Mouse (Mus musculus): ENCODE measurements around the gene Atcay.
"Not testable (repeated sequence)": the region's sequence is repeated elsewhere in the genome, so short reads cannot be mapped to it uniquely, and the experiment has no call there.

Atcay gene

DNA sequence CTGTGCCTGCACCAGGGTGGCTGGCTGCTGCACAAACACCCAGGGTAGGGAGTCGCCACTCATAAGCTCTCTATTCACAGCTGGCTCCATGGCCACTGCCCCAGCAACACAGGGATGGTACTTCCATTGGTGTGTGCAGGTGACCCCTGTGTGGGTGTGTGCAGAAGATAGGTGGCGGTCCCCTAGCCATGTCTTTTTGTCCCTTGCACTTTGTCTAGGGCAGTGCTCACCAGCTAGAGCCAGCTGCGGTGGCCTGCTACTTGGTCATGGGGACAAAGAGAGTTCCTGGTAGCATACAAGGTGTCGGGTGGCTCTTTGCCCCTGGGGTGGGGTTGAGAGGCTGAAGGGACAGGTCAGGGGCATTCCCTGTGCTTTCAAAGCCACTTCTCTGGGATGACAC lies 13.5 kb upstream of the Atcay start:
- in situ Hi-C loops (cut with MboI; ENCODE audit: low sequenced_read_pairs): no loop called here

DNA sequence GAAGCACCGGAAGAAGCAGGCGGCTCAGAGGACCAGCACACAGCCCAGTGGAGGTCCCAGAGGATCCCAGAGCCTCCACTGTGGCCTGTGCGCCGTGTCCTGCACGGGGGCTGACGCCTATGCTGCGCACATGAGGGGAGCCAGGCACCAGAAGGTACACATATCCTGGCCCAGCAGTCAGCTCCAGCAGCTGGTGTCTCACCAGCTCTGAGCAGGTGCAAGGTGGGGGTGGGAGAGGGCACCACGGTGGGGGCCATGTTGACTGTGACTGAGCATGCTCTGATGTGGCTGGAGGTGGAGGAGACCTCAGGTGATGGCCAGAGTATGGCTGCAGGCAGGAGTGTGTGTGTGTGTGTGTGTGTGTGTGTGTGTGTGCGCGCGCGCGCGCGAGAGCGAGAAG lies 11.4 kb upstream of the Atcay start:
- in situ Hi-C loops (cut with MboI; ENCODE audit: low sequenced_read_pairs): no loop called here

DNA sequence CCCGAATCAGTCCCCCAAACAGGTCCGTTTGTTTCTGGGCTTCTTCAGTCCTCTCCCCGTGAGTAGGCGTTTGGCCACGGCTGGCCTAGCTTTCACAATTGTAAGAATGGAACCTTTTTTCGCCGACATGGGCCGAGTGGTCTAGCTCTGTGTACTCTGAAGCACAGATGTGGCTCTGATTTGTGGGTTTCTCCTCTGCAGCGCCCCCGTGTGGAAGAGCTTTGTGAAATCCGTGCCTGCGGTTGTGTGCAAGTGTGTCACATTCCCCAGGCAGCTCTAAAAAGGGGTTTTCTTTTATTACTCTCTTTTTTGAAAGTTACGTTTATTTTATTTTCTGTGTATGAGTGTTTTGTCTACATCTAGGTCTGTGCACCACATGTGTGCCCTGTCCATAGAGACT lies 10.2 kb upstream of the Atcay start:
- in situ Hi-C loops (cut with MboI; ENCODE audit: low sequenced_read_pairs): no loop called here

DNA sequence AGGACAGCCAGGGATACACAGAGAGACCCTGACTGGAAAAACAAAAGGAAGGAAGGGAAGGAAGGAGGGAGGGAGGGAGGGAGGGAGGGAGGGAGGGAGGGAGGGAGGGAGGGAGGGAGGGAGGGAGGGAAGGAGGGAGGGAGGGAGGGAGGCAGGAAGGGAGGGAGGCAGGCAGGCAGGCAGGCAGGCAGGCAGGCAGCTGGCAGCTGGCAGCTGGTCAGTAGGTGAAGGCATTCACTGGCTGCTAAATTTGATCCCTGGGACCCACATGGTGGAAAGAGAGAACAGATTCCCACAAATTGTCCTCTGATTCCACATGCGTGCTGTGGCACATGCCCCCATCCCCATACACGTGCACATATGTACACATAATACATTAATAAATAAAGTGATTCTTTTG lies 8.0 kb upstream of the Atcay start:
- in situ Hi-C loops (cut with MboI; ENCODE audit: low sequenced_read_pairs): no loop called here

DNA sequence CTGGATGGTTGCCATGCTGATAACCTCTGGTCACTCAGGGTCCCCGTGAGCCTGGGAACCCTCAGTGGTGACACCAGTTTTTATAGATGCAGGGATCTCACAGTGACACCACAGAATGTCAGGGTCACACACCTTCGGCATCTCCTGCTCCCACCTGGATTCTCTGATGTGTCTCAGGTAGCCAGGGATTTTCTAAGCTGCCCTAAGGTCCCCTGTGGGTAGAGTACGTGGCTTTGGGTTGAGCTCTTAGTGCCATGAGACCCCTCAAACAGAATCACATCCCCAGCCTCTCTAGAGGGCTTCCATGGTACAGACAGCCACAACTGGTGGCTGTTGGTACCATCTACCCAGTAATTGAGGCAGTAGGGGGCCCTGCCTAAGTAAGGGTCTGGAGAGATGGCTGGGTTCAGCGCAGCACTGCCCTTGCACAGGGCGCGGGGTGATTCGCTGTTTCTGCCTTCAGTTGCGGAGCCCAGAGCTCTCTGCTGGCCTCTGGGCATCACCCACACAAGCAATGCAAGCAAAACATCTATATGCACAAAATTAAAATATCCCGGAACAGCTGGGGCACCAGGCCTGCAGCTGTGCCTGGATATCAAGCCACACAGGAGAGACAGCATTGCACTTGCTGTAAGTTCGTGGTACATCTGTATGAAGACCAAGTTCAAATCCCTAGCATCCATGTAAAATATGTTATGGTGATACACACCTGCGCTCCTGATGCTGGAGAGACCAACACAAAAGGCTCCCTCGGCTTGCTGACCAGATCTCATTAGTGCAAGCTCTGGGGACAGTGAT lies 6.0 kb upstream of the Atcay start:
- in situ Hi-C loops (cut with MboI; ENCODE audit: low sequenced_read_pairs): no loop called here

DNA sequence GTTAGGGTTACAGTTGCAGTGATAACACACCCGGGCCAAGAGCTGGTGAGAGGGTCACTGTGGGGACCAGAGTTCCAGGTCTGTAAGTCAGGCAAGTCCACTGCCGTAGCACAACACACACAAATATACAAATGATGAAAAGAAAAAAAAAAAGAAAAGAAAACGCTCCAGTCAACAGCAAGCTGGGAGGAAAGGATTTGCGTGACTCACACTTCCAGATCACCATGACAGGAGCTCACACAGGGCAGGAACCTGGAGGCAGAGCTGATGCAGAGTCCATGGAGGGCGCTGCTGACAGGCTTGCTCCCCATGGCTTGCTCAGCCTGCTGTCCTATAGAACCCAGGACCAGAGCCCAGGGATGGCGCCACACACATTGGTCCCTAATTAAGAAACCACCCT lies 3.6 kb upstream of the Atcay start:
- in situ Hi-C loops (cut with MboI; ENCODE audit: low sequenced_read_pairs): no loop called here

DNA sequence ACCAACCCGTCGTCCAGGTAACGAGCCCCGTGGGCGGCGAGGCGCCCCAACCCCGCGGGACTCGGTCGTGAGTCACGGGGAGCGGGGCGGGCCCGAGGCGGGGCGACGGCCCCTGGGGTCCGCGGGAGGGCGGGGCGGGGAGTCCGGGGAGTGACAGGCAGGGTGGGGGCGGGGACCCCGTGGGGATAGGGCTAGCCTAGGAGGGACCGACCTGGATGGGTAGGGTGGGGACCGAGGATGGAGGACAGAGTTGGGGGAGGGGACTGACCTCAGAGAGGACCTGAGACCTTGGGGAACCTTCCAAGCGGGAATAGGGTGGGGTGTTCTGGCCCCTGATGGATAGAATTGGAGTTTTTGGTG lies 2.6 kb upstream of the Atcay start:
- in situ Hi-C loops (cut with MboI; ENCODE audit: low sequenced_read_pairs): no loop called here

DNA sequence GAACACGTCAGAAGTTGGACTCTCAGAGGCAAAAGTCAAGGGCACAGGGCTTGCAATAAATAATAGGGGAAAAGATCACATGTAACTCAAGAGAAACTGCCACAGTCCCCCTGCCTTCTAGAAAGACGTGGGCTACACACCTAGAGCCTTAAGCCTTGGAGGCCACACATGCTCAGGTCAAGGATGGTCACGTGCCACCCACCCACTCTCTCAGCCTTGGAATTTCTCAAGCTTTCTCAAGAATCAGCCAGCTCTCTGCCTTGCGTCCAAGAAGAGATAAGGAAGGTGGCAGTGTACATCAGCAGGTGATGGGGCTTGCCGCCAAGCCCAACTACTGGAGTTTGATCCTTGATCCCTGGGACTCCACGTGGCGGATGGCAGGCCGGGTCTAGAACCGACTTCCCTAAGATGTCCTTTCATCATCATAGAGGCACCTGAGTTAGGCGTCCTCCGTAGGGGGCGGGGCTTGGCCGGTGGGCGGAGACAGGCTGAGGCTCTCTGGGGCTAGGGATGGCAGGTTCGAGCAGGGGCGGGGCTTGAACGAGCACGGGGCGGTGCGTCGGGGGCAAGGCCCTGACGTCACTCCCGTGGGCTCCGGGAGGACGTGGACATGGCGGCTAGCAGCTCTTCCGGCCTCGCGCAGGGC lies 2.1 kb upstream of the Atcay start, which contains the start of gene Zfr2:
Gene Zfr2 (plus strand): TSS at position 576 of the 646 bp plus-strand sequence.
- in situ Hi-C loops (cut with MboI; ENCODE audit: low sequenced_read_pairs): no loop called here

DNA sequence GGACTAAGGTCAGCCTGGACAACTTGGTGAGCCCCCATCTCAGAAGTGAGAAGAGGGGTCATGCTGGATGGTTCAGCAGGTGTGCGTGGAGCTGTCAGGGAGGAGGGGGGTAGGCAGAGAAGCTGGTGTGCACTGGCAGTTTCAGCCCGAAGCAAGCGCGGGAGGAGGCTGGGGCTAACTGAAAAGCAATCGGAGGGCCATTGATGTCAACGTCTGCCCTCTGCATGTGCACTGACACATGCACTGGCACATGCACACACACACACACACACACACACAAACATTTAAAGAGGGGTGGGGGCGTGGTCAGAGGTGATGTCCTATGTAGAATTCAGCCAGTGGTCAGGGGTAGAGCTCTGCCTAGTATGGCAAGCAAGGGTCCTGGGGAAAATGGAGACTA lies 803 bp upstream of the Atcay start:
- in situ Hi-C loops (cut with MboI; ENCODE audit: low sequenced_read_pairs): no loop called here

DNA sequence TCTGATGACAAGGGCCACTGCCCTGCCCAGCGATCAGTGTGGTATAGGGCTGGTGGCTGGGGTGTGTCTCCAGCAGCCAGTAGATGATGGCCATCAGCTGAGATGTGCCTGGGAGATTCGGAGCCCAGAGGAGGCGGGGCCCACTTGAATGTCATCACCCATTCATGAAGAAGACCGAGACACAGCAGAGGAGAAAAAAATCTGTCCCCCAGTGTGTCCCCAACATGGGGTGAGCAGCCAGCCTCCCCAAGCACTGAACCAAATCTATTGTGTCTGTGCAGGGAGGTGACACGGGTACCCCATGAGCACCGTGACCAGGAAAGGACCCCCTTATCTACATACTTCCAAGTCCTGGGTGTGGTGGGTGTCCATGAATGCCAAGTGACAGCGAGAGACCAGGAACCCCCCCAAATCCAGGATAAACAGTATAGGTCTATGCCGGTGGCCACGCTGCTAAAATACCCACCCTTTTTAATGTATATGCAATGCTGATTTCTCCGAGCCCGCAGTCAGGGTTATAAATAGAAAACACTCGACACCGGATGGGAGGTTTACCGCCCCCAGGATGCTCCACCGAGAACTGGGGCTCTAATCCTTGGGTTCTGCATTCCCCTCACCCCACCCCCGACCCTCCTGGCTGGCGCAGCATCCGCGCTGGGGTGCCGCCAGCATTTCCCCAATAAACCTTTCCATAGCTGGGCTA lies 747 bp downstream of the Atcay start:
- in situ Hi-C loops (cut with MboI; ENCODE audit: low sequenced_read_pairs): no loop called here

DNA sequence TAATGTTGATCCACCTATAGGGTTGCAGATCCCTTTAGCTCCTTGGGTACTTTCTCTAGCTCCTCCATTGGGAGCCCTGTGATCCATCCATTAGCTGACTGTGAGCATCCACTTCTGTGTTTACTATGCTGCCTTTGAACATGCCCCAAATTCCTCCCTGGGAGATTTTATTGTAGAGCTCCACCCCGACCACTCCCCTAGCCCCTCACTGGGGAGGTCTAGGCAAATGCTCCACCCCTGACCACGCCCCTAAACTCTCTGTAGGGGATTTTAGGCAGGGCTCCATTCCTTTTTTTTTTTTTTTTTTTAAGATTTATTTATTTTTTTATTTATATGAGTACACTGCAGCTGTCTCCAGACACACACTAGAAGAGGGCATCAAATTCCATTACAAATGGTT lies 6.9 kb downstream of the Atcay start:
- in situ Hi-C loops (cut with MboI; ENCODE audit: low sequenced_read_pairs): not testable (repeated sequence)

DNA sequence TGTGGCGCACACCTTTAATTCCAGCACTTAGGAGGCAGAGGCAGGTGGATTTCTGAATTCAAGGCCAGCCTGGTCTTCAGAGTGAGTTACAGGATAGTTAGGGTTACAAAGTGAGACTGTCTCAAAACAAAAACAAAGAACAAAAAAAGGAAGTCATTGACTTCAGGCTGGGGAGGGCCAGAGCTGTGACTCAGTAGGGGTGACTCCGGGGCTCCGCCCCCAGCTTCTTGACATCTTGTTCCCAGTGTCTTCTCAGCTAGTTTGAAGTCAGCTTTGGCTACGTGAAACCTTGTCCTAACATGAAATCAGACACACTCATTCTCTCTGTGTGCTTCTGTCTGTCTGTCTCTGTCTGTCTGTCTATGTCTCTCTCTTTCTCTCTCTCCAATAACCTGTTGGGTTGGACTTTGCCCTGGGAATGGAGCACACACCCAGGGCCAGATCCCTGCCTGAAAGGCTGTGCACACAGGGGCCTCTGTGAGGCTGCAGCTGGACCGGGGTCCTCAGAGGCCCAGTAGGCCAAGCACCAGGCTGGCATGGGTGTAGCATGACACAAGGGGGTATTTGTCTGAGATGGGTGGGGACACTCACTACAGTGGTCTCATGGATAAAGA lies 9.1 kb downstream of the Atcay start:
- in situ Hi-C loops (cut with MboI; ENCODE audit: low sequenced_read_pairs): no loop called here

DNA sequence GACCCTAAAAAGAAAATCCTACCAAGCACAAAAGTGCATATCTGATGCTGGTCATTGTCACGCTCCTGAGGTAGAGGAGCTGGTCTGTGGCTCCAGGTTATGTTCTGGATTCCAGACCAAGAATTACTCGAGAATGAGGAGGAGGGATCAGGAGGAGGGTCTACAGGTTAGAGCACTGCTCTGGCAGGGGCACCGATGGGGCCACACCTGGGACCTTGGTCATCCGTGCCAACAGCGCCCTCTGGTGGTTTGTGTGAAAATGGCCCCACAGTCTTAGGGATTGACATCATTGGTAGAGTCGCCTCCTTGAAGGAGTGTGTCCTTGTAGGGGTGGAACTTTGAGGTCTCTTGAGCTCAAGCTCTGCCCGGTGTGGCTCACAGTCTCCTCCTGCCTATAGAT lies 12.7 kb downstream of the Atcay start:
- in situ Hi-C loops (cut with MboI; ENCODE audit: low sequenced_read_pairs): no loop called here

DNA sequence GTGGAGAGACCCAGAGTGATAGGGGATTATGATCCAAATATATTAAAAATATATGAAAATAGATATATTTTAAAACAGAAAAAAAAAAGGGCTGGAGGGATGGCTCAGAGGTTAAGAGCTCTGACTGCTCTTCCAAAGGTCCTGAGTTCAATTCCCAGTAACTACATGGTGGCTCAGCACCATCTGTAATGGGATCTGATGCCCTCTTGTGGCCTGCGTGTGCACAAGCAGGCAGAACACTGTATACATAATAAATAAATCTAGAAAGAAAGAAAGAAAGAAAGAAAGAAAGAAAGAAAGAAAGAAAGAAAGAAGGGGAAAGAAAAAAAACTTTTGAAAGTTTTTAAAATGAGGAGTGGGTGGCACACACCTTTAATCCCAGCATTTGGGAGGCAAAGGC lies 13.4 kb downstream of the Atcay start:
- in situ Hi-C loops (cut with MboI; ENCODE audit: low sequenced_read_pairs): not testable (repeated sequence)

DNA sequence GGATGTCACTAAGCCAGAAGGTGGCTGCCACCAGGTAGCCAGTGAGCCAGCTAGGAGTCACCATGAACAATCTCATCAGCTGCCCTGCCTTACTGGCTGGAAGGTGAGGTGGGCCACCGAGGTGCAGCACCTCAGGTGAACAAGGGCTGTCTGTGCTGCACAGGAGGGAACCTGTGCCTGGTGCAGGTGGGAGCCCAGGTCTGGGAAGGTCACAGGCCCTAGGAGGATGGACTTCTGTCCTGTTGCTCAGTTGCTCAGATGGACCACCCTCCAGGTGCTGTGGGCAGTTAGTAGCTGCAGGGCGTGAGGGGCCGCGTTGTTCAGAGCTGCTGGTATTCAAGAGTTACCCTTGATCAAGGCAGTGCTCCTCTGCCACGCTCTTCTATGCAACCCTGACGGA lies 13.8 kb downstream of the Atcay start:
- in situ Hi-C loops (cut with MboI; ENCODE audit: low sequenced_read_pairs): no loop called here

DNA sequence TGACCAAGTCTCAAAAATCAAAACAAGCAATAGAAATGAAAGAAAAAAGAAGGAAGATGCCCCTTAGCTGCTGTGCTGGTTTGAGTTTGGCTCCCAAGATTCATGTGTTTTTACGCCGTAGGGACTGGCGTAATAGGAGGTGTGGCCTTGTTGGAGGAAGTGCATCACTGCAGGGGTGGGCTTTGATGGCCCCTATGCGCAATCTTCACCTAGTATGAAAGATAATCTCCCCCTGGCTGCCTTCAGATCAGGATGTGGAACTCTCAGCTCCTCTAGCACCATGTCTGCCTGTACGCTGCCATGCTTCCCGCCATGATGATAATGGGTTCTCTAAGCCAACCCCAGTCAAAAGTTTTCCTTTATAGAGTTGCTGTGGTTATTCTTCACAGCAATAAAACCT lies 14.4 kb downstream of the Atcay start:
- in situ Hi-C loops (cut with MboI; ENCODE audit: low sequenced_read_pairs): no loop called here

DNA sequence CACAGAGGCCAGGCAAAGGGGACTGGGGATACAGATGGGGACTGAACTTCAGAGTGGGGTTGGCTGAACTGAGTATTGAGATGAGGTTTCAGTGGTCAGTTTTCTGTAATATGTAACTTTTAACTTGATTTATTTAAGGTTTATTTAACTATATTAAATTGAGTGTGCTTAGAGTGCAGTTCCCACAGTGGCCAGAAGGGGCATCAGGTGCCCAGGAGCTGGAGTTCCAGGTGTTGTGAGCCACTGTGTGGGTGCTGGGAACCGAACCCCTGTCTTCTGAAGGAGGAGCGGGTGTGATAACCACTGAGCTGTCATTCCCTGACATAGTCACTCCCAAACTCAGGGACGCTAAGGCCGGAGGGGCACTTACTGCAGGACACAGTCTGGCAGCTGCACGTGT lies 20.5 kb downstream of the Atcay start:
- in situ Hi-C loops (cut with MboI; ENCODE audit: low sequenced_read_pairs): no loop called here

DNA sequence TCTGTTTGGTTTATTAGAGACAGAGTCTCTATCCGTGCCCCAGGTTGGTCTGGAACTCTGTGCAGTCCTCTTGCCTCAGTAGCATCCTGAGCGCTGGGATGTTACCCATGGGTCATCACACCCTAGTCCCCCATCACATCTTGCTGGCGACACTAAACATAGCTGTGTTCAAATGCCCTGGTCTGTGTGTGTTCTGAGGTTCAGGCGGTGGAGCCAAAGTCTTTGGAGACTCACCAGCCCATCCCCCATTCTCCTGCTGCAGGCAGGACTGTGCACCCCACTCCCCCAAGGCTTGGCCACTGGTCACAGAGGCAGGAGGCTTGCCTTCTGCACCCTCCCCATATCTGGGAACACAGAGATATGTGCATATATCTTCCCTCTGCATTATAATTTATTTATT lies 26.5 kb downstream of the Atcay start:
- in situ Hi-C loops (cut with MboI; ENCODE audit: low sequenced_read_pairs): no loop called here

DNA sequence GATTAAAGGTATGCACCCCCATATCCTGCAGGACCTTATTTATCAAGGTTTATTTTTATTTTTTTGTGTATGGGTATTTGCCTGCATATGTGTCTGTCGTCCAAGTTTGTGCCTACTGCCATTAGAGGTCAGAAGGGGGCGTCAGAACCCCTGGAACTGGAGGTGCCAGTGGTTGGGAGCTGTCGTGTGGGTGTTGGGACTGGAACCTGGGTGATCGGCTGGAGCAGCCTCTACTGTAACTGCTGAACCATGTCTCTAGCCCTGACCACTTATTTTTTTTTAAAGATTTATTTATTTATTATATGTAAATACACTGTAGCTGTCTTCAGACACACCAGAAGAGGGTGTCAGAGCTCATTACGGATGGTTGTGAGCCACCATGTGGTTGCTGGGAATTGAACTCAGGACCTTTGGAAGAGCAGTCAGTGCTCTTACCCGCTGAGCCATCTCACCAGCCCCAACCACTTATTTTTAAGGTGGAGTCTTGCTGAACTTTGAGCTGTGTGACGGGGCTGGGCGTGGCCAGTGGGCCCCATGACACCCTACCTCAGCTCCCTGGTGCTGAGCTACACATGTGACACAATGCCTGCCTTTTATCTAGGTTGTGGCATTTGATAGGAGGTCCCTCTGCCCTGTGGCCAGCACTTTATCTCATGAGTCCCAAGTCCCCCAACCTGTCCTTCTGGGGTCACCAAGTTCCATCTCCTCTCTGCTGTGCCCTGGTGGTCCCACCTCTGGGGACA lies 27.5 kb downstream of the Atcay start:
- in situ Hi-C loops (cut with MboI; ENCODE audit: low sequenced_read_pairs): no loop called here

DNA sequence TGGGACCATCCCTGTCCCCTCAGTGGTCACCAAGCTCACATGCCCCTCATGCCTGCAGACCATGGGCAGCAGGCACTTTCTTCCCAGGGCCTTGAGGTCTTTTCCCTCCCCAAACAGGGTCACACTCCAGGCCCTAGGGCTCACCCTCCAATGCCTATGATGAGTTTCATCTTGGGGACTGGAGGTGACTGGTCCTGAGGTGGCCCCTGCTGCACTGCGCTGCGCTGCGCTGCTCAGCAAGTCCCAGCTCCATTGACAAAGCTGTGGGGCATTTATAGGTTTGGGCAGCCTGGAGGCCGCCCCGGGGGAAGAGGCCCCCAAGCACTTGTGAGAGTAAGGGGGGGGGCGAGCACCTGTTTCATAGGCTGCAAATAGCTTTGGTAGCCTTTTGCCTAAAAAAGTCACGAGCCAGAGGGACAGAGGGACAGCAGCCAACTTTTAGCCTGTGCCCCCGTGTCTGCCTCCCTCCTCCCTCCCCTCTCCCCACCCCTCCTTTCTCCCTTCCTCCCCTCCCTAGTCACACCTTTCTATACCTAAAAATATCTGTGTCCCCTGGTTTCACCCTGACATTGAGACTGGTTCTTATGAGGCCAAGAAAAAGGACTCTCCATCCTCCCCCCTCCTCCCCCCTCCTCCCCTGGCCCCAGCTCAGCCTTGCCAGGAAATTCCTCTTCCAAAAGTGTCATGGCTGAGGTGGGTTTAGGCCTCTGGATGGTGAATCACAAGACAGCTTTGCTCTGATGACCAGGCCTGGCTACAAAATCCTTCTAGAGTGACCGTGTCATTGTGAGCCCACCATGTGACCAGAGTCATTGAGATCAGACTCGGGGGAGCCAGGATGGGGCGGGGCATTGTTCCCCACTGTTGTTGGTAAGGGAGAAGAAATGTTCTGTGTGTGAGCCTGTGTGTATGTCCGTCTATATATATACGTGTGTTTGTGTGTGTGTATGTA lies 28.6 kb downstream of the Atcay start, which contains the start of gene Nmrk2:
Gene Nmrk2 (minus strand): TSS at position 245 of the 952 bp plus-strand sequence.
- in situ Hi-C loops (cut with MboI; ENCODE audit: low sequenced_read_pairs): no loop called here

Measured in CH12F3 (cell line).